Mouse (Mus musculus) liver, embryonic 14.5 days (tissue): Measurements from ENCODE around the gene Gm9573.

Experiments
- CTCF ChIP-seq: IDR thresholded peaks from 2 replicates; pipeline ENCODE4 v1.5.1; 2016; ENCODE audit warnings: antibody characterized with exemption, low read depth, control low read depth
- EP300 ChIP-seq: IDR thresholded peaks from 2 replicates; pipeline ENCODE4 v1.6.1; 2016; ENCODE audit warnings: antibody characterized with exemption, low read depth

DNA sequence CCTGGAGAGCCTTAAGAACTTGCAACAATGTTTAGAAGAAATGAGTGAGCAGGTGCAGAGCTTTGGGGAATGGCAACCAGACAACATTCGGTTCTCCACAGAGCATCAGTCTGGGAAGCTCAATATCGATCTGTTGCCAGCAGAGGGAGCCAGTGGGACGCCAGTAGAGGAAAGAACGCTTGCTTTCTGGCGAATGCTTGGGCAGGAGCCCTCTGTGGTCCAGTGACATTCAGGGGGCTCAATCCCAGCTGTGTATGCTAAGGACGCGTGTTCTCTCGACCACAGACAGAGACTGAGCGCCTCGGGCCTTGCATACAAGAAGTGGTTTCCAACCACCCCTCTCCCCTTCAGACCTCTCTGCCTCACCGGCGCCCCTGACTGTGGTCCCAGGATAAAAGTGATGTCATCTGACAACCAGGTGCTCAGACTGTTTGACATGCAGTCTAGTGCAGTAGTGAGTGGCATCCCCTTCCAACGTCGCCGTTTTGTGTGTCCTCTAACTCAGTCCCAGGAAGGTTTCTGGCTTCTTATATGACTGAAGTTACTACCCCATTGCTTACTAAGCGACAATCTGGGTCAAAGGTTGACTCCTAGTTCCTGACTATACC is 42.0 kb downstream of the Gm9573 start:
- TF ChIP-seq EP300 (no peak), CTCF (peak; percentile 87)
